Mouse (Mus musculus) heart, embryonic 15.5 days (tissue): ENCODE measurements around the gene Gm29094. TPM values are rescaled to one million over a fixed set of nuclear protein-coding genes. Genes with fewer than 3 reads are reported as not detected.
"Not testable (repeated sequence)": the region's sequence is repeated elsewhere in the genome, so short reads cannot be mapped to it uniquely, and the experiment has no call there.

Experiments
- ATAC-seq: fragments of 200-750 bp; cut with Nextera tagmentation; replicated peaks from 2 replicates; pipeline ENCODE4 v1.8.0; 2017; ENCODE audit warnings: low read depth, moderate TSS enrichment; ENCODE audit not compliant: insufficient number of reproducible peaks, insufficient read depth, low FRiP score
- H3K27ac ChIP-seq: fragments of 300-500 bp; sonication (generic); 2 replicates; pipeline ENCODE4 v1.5.1; 2015; ENCODE audit warnings: mild to moderate bottlenecking, inconsistent platforms
- H3K27me3 ChIP-seq: fragments of 300-500 bp; sonication (generic); 2 replicates; pipeline ENCODE4 v1.6.1; 2015; ENCODE audit warnings: inconsistent platforms
- H3K36me3 ChIP-seq: fragments of 300-500 bp; sonication (generic); 2 replicates; pipeline ENCODE4 v1.6.1; 2015; ENCODE audit warnings: mild to moderate bottlenecking, inconsistent platforms
- H3K4me1 ChIP-seq: fragments of 300-500 bp; sonication (generic); replicated peaks from 2 replicates; pipeline ENCODE4 v1.6.1; 2015; ENCODE audit warnings: inconsistent platforms
- H3K4me2 ChIP-seq: fragments of 300-500 bp; sonication (generic); 2 replicates; pipeline ENCODE4 v1.6.1; 2015; ENCODE audit warnings: inconsistent platforms, mild to moderate bottlenecking, moderate library complexity
- H3K4me3 ChIP-seq: fragments of 300-500 bp; sonication (generic); 2 replicates; pipeline ENCODE4 v1.5.1; 2015; ENCODE audit warnings: mild to moderate bottlenecking, inconsistent platforms
- H3K9ac ChIP-seq: fragments of 300-500 bp; sonication (generic); 2 replicates; pipeline ENCODE4 v1.6.1; 2015; ENCODE audit warnings: mild to moderate bottlenecking, inconsistent platforms
- H3K9me3 ChIP-seq: fragments of 300-500 bp; sonication (generic); replicated peaks from 2 replicates; pipeline ENCODE4 v1.6.1; 2016; ENCODE audit warnings: inconsistent platforms
- WGBS: fragments of 180-500 bp; shearing (Covaris S2); methylation state at CpG from one replicate; pipeline ENCODE4 v1.1.7; 2015; ENCODE audit warnings: mixed read lengths; 5-methylcytosine and 5-hydroxymethylcytosine counted together
- polyA plus RNA-seq: library from polyadenylated mRNA; unstranded; fragments of >200 nt; fragmentation: Nextera tagmentation; extraction: Ambion mirVana; gene quantifications from 2 replicates; pipeline ENCODE4 v1.2.1, GENCODE M21; 2015

Gm29094 gene
- polyA plus RNA-seq, 1 experiment from 2014 or later: not detected

DNA sequence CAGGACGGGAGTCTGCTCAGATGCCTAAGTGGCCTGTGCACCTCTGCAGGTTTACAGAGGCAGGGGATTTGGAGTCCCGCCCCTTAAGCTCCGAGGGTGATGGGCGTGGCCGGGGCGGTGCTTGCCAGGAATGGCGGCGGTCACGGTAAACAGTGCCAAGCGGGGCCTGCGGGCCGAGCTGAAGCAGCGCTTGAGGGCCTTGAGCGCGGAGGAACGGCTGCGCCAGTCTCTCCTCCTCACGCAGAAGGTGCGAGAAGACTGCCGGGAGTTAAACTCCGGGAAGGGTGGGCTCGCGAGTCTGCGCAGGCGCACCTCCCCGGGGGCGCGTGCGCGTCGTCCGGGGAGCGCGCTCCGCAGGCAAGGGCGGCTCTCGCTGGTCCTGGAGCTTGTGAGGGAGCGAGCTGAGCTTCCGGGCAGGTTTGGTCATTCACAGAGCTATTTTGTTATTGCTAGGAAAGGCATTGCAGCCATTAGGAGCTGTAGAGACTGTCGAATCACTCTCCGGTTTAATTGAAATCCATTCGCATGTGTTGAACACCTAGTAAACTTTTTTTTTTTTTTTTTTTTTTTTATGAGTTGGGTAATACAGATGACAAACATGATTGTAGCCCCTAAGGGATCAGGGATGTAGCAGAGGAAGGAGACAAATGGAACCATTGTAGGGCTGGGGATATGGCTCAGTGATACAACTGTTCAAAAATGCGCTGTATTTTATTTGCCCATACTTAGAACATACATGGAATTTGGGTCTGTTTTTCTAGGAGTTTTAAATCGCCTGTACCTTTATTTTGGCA is 12.1 kb downstream of the Gm29094 start:
- Histone ChIP-seq H3K27ac (peak overlapping the region; percentile 75), H3K4me2 (peak overlapping the region; percentile 55), H3K4me3 (peak overlapping the region; percentile 37)
- peak; percentile 95 for ATAC-seq
- H3K9ac ChIP-seq, H3K27me3 ChIP-seq, H3K9me3 ChIP-seq, H3K36me3 ChIP-seq, H3K4me1 ChIP-seq: not testable (repeated sequence)
- 3% methylated on average over 14 of the region's 44 CpGs for WGBS

DNA sequence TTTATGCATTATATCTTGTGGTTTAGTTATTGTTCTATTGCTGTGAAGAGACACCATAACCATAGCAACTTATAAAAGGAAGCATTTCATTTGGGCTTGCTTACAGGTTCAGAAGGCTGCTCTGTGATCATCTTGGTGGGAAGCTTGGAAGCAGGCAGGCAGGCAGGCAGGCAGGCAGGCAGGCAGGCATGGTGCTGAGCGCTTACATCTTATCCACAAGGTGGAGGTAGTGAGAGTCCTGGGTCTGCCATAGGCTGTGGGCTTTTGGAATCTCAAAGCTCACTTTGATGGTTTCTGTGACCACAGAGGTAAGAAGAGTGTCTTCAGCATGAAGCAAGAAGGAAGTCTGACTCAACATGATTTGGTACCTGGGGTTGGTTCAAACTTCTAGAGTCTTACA is 13.2 kb downstream of the Gm29094 start:
- H3K9ac ChIP-seq, H3K27ac ChIP-seq, H3K9me3 ChIP-seq, H3K4me2 ChIP-seq, H3K36me3 ChIP-seq, H3K27me3 ChIP-seq, H3K4me1 ChIP-seq, ATAC-seq, H3K4me3 ChIP-seq: not testable (repeated sequence)
- WGBS: 33% methylated on average over 1 of the region's 1 CpGs

DNA sequence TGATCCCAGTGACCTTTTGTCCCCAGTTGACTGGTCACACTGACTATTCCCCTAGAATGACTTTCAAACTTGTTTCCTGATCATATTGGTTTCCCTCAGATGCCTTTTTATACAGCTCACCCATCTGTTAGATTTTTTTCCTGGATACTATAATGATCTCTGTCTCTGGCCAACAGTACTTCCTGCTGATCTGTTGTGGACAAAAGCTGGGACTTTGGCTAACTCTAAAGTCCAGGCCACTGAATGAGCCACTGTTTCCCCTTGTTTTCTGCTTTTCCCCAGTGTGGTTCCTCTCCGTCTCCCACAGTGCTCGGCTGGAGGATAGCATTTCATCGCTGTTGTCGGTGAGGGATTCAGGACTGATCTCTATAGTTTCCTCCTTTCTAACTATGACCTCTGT is 19.0 kb downstream of the Gm29094 start:
- 89% methylated on average over 4 of the region's 4 CpGs for WGBS
- H3K36me3 ChIP-seq, H3K27ac ChIP-seq, H3K9me3 ChIP-seq, H3K9ac ChIP-seq, H3K27me3 ChIP-seq, H3K4me1 ChIP-seq, H3K4me3 ChIP-seq, ATAC-seq, H3K4me2 ChIP-seq: not testable (repeated sequence)

DNA sequence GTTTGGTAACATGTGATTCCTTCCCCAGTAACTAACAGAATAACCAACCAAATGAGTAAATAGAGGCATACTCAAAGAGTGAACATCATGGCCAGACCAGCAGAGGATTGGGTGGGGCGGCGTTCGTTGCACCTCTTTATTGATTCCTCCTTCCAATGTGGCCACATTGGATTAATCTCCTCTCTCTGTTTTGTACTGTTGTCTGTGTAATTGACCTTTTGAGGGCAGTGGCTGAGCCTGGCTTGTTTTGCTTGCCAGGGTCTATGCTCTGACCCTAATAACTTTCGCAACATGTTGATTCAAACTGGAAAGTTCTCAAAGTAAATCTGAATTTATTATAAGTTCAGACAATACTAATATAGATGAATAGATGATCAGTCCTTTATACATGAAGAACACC is 20.5 kb downstream of the Gm29094 start:
- not testable (repeated sequence) for H3K36me3 ChIP-seq, H3K4me1 ChIP-seq, H3K9ac ChIP-seq, H3K9me3 ChIP-seq, H3K4me2 ChIP-seq, H3K27ac ChIP-seq, H3K4me3 ChIP-seq, H3K27me3 ChIP-seq, ATAC-seq
- 93% methylated on average over 3 of the region's 4 CpGs for WGBS

DNA sequence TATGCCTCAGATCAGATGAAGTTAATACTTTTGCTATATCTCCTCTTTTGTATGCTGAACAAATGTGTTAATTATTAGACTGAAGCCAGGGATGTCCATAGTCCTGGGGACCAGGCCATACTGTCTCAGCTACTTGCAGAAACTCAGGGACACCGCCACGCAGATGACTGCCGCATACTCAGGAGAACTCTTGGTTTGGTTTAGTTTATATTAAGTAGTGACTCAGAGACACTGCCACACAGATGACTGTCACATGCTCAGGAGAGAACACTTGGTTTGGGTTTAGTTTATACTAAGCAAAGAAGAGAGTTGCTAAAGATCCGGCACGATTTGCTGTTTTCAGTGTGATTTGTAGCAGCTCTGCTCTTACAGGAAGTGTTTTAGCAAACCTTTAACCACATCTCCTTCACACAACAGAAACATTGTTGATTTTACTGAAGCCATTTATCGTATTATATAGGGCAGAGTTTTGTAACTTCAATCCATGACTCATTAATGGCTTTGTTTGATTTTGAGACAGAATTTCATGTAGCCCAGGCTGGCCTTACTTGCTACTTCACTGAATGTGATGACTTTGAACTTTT is 21.6 kb downstream of the Gm29094 start:
- 83% methylated on average over 6 of the region's 6 CpGs for WGBS
- not testable (repeated sequence) for H3K9ac ChIP-seq

DNA sequence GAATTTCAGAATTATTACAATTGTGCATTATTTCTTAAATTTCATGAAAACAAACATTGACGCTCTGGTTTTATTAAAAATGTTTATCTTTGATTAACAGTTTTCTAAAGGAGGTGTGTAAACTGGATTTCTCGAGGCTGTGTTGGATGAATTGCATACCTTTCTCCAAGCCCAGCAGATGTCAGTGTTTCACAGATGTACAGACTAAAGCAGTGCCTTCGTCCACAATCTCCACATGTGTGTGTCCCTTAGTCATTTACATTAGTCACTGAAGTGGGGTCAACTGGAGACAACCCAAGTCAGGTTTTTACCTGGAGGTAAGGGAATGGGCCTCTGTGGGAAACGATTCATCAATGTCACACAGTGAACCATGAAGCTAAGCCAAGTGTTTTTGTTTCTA is 26.9 kb downstream of the Gm29094 start:
- H3K9me3 ChIP-seq: no peaks in the 10 kb centered on the region
- no peak overlapping the region for H3K4me3 ChIP-seq
- ATAC-seq: no peak
- H3K36me3 ChIP-seq: no peaks in the 10 kb centered on the region
- H3K9ac ChIP-seq: no peak overlapping the region
- no peak overlapping the region for H3K4me2 ChIP-seq
- H3K27ac ChIP-seq: no peak overlapping the region
- WGBS: 49% methylated on average over 4 of the region's 4 CpGs
- H3K4me1 ChIP-seq: no peaks in the 10 kb centered on the region
- H3K27me3 ChIP-seq: no peaks in the 10 kb centered on the region

More for the DNA sequence above, 21.6 kb downstream of the Gm29094 start:
- H3K36me3 ChIP-seq, H3K9me3 ChIP-seq, ATAC-seq, H3K27me3 ChIP-seq, H3K4me1 ChIP-seq, H3K4me3 ChIP-seq, H3K4me2 ChIP-seq, H3K27ac ChIP-seq: not testable (repeated sequence)

DNA sequence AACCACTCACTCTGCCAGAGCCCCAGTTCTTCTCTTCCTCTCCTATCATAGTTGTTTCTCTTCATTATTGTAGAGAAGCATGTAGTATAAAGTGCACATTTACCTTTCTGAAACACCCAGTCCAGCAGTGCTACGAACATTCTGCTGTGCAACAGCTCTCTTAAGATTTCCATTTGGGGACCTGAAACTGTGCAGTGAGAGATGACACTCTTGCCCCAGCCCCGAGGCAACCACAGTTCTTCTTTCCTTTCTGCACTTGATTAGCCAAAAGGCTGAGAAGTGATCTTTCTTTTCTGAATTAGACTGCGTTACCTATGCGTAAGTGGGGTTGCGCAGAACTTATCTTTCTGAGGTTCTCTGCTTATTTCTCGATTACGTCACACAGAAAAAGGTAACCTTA is 28.9 kb downstream of the Gm29094 start:
- H3K36me3 ChIP-seq: no peaks in the 10 kb centered on the region
- no peaks in the 10 kb centered on the region for H3K4me1 ChIP-seq
- no peak for ATAC-seq
- H3K9me3 ChIP-seq: no peaks in the 10 kb centered on the region
- no peak overlapping the region for H3K9ac ChIP-seq
- no peak overlapping the region for H3K4me3 ChIP-seq
- no peak overlapping the region for H3K27ac ChIP-seq
- no peak overlapping the region for H3K4me2 ChIP-seq
- 87% methylated on average over 7 of the region's 7 CpGs for WGBS
- no peaks in the 10 kb centered on the region for H3K27me3 ChIP-seq

DNA sequence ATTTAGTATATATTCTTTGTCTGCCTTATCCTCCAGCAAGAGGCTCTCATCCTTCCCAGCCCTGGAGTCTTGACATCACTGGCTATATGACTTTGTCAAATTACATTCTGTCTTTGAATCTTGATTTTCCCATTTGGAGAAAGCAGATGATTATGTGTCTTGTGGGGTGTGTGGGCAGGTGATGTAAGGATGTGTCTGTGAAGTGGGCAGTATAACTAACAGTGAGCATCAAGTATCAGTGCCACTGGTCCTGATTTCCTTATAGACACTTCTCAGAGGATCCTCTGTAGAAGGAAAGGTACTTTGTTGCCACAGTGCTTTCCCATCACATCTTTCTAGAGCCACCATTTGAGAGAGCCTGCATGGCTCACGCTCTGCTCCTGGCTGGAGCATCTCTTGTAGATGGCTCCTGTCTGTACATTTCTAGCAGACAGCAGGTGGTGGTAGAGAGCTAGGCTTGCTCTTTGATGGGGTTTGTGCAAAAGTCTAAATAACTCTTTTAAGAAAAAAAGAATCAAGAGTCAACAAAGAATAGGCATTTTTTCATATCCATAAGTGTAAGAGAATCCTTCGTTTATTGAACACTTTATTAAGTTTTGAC is 31.8 kb downstream of the Gm29094 start:
- not testable (repeated sequence) for H3K4me3 ChIP-seq, H3K36me3 ChIP-seq, H3K9ac ChIP-seq, H3K4me1 ChIP-seq, H3K4me2 ChIP-seq, ATAC-seq, H3K9me3 ChIP-seq, H3K27ac ChIP-seq, H3K27me3 ChIP-seq
- 32% methylated on average over 2 of the region's 2 CpGs for WGBS

DNA sequence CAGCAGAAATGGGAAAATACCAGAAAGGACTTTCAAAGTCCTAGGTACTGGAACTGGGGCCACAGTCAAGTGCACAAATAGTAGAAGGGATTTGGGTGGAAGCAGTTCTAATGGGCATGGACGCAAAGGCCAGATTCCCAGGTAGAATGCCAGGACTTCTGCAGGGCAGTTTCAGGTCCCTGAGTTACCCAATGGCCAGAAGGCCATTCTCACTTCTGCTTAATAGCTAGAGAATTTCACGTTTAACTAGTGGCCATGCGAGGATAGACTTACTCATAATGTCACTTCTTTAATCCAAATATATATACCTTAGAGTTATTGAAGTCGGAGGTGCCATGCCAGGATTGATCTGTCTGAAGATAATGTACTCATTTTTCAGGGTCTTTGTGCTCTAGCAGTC is 38.0 kb downstream of the Gm29094 start:
- not testable (repeated sequence) for H3K9ac ChIP-seq, H3K4me2 ChIP-seq, H3K27me3 ChIP-seq, H3K27ac ChIP-seq, H3K4me1 ChIP-seq, H3K9me3 ChIP-seq, H3K4me3 ChIP-seq, H3K36me3 ChIP-seq, ATAC-seq
- 81% methylated on average over 4 of the region's 4 CpGs for WGBS

DNA sequence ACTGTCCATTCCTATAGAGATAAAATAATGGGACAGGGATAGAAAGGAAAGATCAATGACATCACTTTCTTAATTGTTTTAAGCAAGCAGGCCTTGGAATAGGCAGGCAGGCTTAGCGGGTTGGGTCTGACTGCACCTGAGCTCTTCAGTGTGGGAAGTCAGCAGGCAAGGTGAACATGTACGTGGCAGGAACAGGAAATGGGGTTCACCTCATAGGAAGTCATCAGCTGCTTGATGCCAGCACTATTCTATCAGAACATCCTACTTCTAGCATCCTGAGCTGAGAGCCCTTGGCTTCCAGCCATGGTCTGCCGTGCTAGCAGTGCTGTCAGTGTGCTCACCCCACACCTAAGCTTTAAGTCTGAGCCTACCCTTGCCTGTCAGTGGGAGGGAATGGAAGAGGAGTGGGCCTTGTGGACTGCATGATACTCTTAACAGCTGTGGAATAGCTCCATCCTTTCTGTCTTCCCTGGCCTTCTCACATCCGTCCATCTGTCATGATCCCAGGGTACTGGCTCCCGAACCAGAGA is 39.9 kb downstream of the Gm29094 start:
- H3K27me3 ChIP-seq, H3K36me3 ChIP-seq, H3K4me2 ChIP-seq, H3K27ac ChIP-seq, H3K9ac ChIP-seq, H3K9me3 ChIP-seq, H3K4me3 ChIP-seq, H3K4me1 ChIP-seq: not testable (repeated sequence)
- 56% methylated on average over 5 of the region's 5 CpGs for WGBS
- 0 out of 2 replicates have a peak, but pooled peaks have one; percentile 18 for ATAC-seq

DNA sequence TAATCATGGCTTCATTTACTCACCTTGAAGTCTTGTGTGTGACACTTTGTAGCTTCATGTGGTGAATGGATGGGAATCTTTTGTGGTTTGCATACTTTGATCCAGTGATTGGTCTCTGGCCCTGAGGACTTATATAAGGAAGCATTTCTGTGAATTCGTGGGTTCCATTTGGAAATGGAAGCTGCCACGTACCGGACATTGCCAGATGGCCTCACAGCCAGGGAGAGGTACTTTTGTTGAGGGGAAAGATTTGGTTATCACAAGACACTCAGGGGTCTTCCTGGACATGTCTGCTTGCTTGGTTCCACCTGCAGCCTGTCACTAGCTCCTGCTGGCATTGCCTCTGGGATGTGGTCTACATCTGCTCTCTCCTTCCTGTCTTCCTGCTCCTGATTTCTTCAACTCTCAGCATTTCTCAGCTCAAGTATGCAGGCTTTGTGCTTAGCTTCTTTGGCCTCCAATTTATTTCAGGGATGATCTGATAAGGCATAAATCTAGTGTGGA is 41.4 kb downstream of the Gm29094 start:
- not testable (repeated sequence) for H3K4me1 ChIP-seq, H3K36me3 ChIP-seq, H3K27ac ChIP-seq, H3K27me3 ChIP-seq, H3K9ac ChIP-seq, H3K9me3 ChIP-seq, H3K4me2 ChIP-seq, ATAC-seq, H3K4me3 ChIP-seq
- WGBS: 77% methylated on average over 3 of the region's 3 CpGs
